Mouse (Mus musculus) common myeloid progenitor, adult 5-6 weeks (primary cell): ENCODE results near the gene S100a1. TPM values are rescaled to one million over a fixed set of nuclear protein-coding genes. Genes with fewer than 3 reads are reported as not detected.

Experiments used
- ATAC-seq: replicated peaks from 2 replicates; pipeline ENCODE4 v1.8.0; 2016; ENCODE audit warnings: low read depth, mild to moderate bottlenecking, moderate TSS enrichment, inconsistent platforms; ENCODE audit not compliant: poor library complexity, severe bottlenecking
- total RNA-seq: library from RNA; stranded (forward); fragments of 200-1000, 187-1606 nt; gene quantifications from 2 replicates; pipeline ENCODE4 v1.2.3, GENCODE M21; 2017

Gene S100a1
- 68.0 and 72.4 TPM in 2 replicates for total RNA-seq

GRCm38 (mm10) chr3:90513796-90514590 is at the start of gene S100a1, which contains the start of gene S100a13:
Gene S100a1, minus strand, starts transcription at chr3:90514392.
Gene S100a13, plus strand, starts transcription at chr3:90514435.
- peak; percentile 71 for ATAC-seq

- ATAC-seq, result no peak
Measured at GRCm38 (mm10) chr3:90560008-90560628, 45.9 kb upstream of the S100a1 start, which contains the start of gene S100a3. Gene S100a3, plus strand, starts transcription at chr3:90560578.

- ATAC-seq, result no peak
Measured at GRCm38 (mm10) chr3:90555954-90556353, 41.8 kb upstream of the S100a1 start.

GRCm38 (mm10) chr3:90552231-90552630 is 38.0 kb upstream of the S100a1 start:
- ATAC-seq, result no peak

- ATAC-seq, result no peak
Measured at GRCm38 (mm10) chr3:90550421-90550790, 36.2 kb upstream of the S100a1 start.

GRCm38 (mm10) chr3:90549676-90550420 is 35.7 kb upstream of the S100a1 start:
- no peak for ATAC-seq

GRCm38 (mm10) chr3:90540904-90541303 is 26.7 kb upstream of the S100a1 start:
- ATAC-seq, result no peak

GRCm38 (mm10) chr3:90537905-90538296 is 23.7 kb upstream of the S100a1 start:
- no peak for ATAC-seq

GRCm38 (mm10) chr3:90537141-90537904 is 23.1 kb upstream of the S100a1 start, which contains the start of gene S100a16:
Gene S100a16, plus strand, starts transcription at chr3:90537254.
- no peak for ATAC-seq

GRCm38 (mm10) chr3:90535446-90535845 is 21.3 kb upstream of the S100a1 start:
- ATAC-seq, result no peak

- ATAC-seq, result no peak
Measured at GRCm38 (mm10) chr3:90531713-90532112, 17.5 kb upstream of the S100a1 start.

GRCm38 (mm10) chr3:90527291-90527873 is 13.2 kb upstream of the S100a1 start:
- ATAC-seq, result no peak

- no peak for ATAC-seq
Measured at GRCm38 (mm10) chr3:90526580-90526979, 12.4 kb upstream of the S100a1 start, which contains the start of gene S100a14. Gene S100a14, plus strand, starts transcription at chr3:90526856.

- no peak for ATAC-seq
Measured at GRCm38 (mm10) chr3:90526076-90526475, 11.9 kb upstream of the S100a1 start.

GRCm38 (mm10) chr3:90525421-90525820 is 11.2 kb upstream of the S100a1 start:
- ATAC-seq, result peak; percentile 98

- no peak for ATAC-seq
Measured at GRCm38 (mm10) chr3:90517711-90518110, 3.5 kb upstream of the S100a1 start.

- no peak for ATAC-seq
Measured at GRCm38 (mm10) chr3:90515789-90516188, 1.6 kb upstream of the S100a1 start.

- ATAC-seq, result no peak
Measured at GRCm38 (mm10) chr3:90515242-90515641, 1.1 kb upstream of the S100a1 start.

- ATAC-seq, result peak; percentile 80
Measured at GRCm38 (mm10) chr3:90514691-90515090, 499 bp upstream of the S100a1 start.
